Mouse (Mus musculus) cerebellum, adult 11 months (tissue): ENCODE measurements around the gene Asic2.
A peak's percentile ranks its signal among the peaks of the same experiment; 100 is the strongest.

Experiments
- DNase-seq: peaks from one replicate; pipeline ENCODE4 v3.0.0; 2022

The Asic2 gene

DNA sequence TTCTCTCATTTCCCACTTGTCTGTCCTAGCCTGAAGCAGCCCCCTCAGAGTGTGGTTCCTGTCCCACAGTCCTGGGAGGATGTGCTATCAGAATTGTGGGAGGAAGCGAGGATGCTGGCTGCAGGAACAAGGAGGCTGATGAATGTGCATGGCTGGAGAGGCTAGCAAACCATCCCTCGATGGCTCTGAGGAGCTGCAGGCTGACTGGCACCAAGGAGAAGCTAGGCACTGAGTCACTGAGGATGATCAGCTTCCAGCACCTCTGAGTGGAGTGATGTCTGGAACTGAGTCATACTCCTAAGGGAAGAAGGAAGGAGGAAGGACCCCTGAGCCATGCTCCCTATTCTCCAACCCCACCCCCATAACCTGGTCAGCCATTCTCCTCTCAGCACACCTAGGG lies 246.2 kb downstream of the Asic2 start:
- no peak for DNase-seq

DNA sequence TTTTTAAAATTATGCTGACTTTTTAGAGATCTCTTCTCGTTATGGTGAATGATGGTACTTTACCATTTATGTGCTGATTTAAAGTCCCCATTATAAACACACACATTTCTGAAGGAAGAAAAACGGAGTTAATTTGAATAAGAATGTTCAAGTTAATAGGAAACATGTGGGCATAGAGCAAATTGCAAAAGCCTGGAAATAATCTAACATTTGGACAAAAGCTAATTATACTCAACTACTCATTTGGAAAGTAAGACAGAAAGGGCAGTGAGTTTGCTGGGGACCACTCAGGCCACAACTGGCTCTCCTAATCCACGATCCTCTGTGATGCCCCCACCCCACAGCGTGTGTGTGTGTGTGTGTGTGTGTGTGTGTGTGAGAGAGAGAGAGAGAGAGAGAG lies 253.5 kb downstream of the Asic2 start:
- no peak for DNase-seq

DNA sequence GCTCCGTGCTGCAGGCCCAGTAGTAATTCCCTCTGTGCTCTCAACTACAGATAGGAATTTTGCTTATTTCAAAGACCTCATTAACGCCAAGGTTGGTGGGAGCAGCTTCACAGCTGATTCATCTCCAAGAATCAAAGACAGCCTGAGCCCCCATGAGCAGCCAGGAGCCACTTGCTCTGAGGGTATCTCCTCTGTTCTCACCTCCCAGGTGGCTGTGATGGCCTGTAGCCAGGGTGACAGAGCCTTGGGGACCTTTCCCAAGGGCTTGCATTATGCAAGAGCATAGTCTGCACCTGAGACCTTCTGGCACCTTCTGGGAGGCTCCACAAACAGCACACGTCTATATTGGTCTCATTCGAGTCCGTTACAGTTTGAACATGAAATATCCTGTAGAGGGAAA lies 261.3 kb downstream of the Asic2 start:
- DNase-seq: no peak

DNA sequence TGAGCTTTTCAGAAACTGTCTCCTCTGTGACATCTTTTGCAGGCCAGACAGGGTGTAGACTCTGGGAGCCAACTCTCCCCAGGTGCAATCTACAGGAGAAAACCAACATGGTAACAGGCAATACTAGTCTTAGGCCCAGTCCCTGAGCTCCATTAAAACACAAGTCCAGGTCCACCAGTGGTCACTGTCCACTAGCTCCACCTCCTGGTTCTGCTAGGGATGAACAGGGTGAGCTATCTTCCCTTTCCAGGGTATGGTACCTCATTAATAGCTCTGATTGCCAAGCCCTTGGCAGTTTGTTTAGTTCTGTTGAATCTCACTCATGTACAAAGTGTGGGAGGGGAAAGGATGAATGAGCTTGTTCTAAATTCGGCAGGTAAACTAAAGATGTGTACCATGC lies 270.2 kb downstream of the Asic2 start:
- no peak for DNase-seq

DNA sequence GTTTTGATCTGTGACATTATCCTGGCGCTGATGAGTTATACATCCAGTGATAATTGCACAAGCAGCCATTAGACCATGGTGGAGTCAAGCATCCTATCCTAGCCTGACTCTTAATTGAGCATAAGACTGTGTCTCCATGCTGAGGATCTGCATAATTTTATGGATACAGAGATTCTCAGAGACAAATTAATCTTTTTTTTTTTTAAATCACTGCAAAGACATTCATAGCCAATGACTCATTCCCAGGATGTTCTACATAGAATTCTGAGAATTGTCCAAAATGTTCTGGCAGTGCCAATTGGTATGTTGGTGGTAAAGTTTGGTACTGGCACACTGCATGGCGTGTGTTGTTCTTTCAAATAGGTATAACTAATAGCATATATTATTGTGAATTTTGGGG lies 272.8 kb downstream of the Asic2 start:
- DNase-seq: no peak

DNA sequence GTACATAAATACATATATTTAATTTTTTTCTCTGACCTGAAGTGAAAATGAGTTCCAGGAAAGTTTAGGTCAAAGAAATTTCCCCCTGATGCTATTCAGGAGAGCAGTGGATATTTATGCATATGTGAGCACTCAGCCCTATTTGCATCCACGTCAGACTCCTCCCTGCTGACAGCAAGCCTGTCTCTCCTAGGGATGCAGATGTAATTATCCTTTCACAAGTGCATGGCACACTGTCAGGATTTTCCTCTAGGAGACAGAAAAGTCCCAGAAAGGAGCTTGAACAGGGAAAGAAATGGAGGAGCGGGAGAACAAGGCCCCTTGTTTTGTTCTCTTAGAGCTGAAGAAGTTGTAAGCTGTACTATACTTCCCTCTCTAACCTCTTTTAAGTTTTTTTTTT lies 287.7 kb downstream of the Asic2 start:
- DNase-seq: no peak

DNA sequence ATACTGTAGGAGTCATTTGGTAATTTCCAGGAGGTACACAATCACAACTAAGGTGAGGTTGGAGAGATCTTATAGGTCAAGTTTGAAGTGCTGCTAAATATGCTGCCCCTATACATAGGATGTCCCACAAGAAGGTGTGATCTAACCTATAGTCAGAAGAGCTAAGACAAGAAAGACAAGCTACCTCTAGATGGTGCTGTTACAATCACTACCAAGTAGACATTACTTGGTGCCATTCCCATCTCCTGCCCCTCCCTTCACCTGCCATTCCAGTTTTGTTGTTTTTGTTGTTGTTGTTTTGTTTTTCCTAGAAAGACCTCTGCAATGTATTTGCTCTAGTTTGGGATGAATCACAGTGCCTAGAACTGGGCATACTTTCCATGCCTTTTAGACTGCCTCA lies 296.5 kb downstream of the Asic2 start:
- DNase-seq: no peak

DNA sequence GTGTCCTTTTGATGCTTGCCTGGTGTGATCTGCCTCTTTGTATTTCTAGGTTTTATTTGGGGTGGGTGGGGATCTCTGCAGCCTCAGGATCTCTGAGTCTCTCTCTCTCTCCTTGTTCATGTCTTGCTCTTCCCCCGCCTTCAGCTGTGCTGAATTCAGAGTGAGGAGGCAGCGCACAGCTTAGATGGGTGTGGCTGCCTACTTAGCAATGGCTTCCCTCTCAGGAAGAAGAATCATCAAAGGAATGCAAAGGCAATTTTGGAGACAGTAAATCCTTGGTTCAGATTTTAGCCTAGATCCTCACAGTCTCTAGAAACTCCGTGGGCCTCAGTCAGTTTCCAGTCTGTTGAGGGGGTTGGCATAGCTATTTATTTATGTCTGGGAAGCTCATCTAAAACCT lies 297.8 kb downstream of the Asic2 start:
- no peak for DNase-seq

DNA sequence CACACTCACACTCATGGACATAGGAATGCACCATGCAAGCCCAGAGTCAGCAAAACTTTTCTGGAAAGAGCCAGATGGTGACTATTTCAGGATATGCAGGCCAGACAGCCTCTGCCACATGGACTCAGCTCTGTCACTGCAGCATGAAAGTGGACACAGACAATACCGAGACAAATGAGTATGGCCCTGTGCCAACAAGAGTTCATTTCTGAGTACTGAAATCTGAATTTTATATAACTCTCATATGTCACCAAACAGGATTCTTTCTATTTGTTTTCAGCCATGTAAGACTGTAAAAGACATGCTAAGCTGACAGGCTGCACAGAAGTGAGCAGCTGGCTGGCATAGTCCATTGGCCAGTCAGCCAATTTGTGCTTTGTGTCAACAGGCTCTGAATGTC lies 309.4 kb downstream of the Asic2 start:
- DNase-seq: no peak

DNA sequence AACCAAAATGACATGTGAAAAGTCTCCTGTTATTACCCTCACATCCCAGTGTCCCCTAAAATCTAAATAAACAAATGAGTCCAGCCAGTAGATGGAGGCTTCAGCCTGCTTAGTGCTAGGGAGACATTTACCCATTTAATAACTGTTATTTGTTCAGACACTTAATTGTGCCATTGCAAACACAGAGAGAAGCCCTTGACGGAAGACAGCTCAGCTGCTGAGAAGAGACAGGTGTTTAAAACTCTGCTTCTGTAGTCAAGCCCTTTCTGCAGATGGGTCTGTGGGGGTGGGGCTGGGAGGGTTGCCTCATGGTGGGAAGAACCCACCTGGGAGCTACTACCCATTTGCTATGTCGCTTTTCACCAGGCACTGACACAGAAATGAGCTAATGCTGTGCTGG lies 311.1 kb downstream of the Asic2 start:
- no peak for DNase-seq

DNA sequence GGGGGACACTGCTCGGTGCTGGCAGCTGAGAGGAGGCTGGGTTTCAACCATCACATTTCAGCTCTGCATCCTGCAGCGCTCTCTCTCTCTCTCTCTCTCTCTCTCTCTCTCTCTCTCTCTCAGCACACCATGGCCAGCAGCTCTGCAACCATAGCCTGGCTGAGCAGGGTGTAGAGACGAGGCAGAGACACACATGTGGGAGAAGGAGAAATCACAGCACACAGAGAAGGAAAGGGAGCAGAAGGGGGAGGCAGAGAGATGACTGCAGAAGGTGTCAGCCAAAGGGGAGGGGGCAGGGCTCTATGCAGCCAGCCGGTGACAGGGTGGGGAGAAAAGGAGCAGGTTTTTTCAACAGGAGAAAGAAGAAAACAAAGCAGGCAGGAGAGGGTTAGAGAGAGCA lies 320.4 kb downstream of the Asic2 start:
- DNase-seq: no peak

DNA sequence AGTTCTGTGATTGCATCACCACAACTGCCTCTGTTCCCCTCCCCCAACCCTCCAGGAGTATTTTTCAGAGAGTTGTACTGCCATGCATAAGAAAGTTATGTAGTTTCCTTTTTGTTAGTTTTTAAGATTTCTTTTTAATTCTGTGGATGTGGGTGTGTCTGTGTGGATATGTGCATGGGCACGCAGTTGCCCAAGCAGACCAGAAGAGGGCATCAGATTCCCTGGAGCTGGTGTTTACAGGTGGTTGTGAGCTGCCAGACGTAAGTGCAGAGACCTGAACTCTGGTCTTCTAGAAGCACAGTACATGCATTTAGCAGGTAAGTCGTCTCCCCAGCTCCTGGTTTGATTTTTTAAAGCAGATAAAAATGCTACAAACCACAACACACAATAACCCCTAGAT lies 322.7 kb downstream of the Asic2 start:
- no peak for DNase-seq

DNA sequence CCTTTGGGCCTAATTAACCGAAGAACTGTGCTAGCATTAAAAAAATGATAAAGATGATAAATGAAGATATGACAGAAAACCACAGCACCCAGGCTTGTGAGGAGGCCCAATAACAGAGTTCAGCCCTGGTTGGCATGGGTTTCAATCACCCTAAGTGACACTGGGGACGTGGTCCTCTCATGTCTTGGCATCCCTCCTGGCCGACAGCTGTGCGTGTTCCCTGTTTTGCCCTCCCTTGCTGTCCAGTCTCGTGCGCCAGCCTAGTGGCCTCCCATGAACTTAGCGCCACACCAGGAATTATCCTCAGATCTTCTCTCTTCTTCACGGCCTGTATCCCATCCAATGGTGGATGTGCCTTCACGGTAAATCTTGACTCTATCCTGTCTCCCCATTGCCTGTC lies 331.9 kb downstream of the Asic2 start:
- DNase-seq: no peak

DNA sequence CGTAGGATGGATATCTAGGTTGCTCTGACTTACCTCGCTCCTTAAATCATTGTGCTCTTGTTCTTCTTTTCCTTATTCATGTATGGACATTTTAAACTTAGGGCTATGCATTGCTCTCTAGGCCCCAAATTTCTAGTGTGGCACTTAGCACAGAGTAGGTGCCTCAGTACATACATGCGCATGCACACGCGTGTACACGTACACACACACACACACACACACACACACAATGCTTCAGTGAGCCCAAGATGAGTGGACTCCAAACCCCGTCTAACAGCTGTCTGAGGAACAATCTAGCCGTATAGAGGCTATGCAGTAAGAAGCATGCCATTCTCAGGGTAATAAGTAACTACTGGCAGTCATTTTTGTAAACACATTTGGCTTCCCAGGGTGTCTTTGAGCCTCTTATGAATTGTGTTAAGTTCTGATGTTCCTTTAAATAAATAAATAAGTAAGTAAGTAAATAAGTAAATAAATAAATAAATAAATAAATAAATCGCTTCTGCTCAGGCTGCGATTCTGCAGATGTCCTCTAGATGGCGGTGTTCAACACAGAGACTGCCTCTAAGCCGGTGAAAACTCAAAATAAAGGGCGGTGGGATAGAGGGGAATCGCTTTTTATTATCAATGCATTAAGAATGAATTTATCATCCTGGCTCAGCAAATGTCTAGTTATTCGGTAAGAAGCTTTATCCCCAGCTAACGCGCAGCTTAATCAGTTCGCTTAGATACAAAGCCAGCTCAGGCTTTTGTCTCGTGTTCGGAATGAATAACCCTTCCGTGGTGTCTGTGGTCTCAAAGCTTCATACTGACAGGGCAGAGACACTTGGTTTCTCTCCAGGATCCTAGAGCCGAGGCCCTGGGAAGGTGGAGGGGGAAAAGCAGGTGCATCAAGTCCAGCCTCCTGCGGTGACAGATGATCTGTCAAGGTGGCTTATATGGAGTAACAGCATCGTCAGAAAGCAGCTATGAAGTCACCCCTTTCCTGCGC lies 333.6 kb downstream of the Asic2 start:
- DNase-seq: peak; percentile 34

DNA sequence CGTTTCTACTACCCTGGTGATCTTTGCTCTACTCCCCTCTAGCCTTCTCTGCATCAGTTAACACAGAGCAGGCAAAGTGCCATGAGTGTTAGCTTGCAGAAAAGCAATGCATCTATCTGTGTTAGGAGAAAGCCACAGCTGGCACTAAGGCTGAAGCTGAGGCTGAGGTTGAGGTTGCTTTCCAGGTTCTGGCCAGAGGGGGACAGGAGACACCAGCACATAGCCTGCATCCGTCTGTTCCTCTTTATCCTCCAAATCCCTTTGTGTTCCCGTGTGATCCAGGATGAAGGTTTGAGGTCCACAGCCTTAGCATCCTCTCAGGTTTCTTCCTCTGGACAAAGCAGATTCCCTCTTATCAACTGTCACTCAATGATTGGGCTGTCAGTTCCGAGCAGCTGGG lies 343.1 kb downstream of the Asic2 start:
- no peak for DNase-seq

DNA sequence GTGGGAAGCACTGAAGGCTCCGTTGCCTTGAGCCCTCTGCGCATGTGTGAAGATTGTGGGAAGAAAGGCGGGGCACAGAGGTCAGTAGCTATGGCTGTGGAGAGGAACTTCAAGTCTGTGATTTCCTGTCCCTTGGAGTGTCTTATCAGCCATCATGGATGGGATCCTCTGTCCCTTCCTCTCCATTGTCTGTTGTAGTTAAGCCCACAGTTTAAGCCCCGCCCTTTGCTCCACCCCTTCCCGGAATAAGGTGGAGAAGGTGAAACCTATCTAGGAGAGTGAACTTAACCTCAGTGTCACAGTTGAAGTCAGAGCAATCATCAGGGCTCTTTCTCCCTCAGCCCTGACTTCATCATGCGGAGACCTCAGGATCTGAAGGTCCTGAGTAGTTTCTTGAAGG lies 347.7 kb downstream of the Asic2 start:
- no peak for DNase-seq

DNA sequence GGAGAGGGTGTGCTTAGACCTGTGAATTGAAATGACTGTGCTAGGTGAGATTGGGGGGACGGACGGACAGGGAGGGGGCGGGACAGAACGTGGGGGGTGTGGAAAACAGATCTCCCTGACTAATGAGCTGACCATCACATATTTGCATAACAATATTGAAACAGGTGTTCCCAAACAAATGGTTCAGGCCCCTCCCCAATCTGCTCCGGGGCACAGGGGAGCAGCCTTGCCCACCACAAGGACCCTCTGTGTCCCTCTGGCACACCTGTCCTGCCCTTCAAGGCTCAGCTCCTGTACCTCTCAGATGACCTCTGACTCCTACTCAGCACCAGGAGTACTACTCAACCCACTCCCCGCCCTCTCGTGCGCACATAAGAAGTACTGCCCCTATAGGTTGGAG lies 351.8 kb downstream of the Asic2 start:
- DNase-seq: no peak

DNA sequence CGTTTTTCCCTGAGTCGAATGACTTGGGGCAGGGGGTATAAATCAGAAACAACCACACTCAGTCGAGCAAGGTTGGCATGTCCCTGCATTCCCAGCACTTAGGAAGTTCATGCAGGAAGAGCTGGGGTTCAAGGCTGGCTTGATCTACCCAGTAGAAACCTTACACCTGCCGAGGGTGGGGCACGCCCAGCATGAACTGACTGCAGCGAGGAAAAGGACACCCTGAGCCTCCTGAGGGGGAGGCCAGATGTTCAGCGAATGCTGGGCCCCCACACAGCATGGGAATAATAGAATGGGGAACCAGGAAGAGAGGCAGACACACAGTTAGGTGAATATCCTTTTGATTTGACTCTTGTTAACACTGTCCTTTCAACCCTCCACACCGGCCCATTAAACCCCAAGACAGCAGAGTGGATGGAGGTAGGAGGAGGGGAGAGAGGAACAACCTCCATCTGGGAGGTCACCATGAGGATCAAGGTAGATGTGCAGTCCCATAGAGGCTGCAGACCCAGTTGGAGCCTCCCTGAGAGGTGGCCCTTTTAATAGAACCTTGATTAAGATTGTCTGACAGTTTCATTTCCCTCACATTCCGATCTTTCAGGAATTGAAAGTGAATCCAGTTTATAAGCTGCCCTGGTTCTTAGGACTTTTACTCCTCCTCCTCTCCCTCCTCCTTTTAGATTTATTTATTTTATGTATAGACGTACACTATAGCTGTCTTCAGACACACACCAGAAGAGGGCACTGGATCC lies 354.2 kb downstream of the Asic2 start:
- no peak for DNase-seq

DNA sequence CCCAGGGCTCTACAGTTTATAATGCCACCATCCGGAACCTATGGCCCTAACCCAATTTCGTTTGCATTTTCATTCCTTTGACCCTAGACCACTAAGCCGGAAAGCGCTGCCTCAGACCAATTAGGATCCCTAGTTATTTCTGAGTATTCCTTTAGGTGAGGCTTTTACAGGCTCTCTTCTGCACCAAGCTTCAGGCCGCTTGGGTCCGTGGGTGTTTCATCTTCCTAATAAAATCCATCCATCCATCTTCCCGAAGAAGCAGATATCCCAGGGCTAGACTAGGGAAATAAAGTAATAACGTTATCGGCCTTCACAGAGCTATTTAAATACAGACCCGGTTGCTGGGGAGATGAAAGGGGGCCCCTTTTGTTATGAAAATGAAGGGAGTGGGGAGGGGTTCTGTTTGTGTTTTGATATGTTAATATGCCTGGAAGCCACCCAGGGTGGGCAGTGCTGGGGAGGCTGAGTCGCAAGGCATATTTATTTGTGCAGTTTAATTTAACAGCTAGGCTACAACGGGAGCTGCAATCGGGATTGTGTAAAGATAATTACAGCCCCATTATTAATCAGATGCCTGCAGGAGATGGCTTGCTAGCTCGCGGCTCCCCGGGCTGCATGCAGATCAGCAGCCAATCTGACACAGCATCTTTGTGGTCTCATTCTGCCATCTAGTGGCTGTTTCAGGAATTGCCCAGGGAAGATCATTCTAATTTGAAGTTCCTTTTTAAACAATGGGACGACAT lies 355.3 kb downstream of the Asic2 start:
- DNase-seq: peak; percentile 80

DNA sequence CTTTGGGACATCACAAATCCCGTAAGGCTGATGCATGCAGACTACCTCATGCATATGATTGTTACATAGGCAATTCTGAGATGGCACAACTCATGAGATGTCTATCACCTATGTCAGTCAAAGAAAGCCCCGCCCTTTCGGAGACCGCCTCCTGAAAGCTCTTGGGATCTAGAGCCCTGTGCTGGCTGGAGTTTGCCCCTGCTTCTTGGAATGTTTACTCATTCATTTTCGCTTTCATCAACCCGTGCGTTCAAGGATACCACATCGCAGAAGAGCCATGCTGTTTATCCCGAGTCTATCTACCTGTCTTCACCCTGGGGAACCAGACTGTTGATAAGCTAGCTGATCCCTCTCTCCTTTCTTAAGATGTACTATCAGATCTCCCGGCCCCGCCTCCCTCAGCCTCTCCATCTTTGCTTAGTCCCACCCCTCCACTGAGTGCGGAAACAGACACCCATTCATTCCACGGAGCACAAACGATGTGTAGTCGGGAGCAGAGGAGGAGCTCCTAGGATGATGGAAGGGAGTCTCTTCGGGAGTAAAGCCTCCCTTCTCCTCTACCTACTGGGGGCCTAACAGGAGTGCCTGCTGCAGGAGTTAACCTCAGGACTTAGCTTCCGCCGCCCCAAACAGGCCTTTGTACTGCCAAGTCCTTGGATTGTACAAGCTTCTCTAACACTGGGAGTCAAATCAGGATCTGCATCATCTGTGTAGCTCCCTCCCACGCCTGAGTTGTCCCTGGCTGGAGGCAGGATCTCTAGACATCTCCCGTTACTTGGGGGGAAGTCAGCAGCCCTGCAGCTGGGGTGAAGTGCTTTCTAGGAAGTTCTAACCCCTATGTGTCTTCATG lies 356.1 kb downstream of the Asic2 start:
- peak; percentile 13 for DNase-seq

DNA sequence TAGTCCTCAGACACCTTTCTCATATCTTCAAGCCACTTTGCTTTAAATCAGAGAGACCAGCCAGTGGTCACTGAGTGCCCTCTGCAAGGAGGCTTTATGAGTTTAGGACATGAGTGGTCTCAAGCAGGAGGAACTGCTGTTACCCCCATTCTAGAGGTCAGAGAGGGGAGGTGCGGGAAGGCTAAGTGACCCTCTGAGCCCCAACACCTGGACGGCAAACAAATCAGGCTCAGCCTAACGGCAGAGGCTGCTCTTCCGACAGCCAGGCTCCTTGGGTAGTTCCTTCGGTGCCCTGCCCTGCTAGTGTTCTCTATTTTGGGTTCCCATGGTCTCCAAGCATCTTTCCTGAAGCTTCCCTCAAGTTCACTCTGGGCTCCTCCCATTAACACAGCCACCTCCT lies 357.8 kb downstream of the Asic2 start:
- DNase-seq: no peak

DNA sequence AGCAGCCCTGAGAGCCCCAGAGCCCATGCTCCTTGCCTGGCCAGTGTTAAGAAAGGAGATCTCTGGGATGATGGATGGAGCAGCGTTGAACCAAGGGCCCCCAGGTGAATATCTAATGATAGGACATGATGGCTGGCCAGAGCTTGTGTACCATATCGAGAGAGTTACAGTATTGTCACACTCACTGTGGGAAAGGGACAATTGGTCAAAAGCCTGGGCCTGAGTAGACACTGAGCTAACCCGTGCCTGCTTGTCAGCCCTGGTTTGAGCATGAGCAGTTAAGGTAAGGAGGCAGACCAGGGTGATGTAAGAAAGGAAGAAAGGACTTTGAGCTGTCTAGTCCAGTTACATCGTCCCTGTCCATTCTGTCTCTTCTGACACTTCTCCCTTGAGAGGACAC lies 365.3 kb downstream of the Asic2 start:
- DNase-seq: no peak

DNA sequence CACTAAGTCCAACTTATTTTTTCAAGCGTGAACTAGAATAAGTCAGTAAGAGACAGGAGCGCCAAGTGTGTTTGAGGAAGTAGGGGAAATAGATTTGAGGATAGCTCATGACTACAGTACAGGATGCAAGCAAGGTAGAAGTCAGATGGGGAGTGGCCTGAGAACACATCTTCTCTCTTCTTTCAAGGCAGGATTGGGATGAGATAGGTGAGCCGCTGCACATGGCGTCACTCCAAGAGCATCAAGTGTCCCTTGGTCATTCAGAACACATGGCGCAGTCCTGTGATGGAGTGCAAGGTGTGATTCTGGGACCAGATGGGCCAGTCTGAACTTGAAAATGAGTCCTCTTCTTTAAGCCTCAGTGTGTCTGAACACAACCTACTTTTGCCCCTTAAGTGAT lies 366.5 kb downstream of the Asic2 start:
- no peak for DNase-seq
